Mouse (Mus musculus) c-Kit-positive CD71-positive TER-119-negative erythroid progenitor cells, embryonic 14.5 days (primary cell): ENCODE measurements around the gene Arpc5l.

ENCODE experiments used
- DNase-seq: peaks from one replicate; pipeline ENCODE4 v3.0.0-alpha.2; 2013; ENCODE audit warnings: low read depth

Arpc5l gene

GRCm38 (mm10) chr2:39004880-39005435, at the start of gene Arpc5l:
Arpc5l (plus strand) TSS chr2:39005348.
- DNase-seq, result peak; percentile 86

- no peak for DNase-seq
Measured at GRCm38 (mm10) chr2:38956062-38956461, 49.1 kb upstream of the Arpc5l start.

DNA sequence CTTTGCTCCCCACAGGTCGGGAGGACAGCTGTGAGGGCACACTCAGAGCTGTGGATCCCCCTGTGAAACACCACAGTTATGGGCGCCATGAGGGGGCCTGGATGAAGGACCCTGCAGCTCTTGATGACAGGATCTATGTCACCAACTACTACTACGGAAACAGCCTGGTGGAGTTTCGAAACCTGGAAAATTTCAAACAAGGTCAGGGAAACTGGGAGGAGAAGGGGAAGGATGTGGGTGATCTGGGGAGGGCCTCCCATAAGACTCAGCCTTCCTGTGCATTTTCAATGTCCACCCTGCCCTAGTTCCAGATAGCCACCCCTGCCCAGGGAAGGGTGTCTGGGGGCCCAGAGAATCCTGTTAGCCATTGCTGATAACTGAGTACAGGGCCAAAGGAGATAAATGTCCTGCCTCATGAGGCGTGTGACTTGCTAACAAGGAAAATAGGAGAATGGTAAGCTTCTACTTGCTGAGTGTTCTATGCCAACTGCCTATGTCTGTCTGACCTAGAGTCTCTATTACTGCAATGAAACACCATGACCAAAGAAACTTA, 47.4 kb upstream of the Arpc5l start:
- no peak for DNase-seq

- no peak for DNase-seq
Measured at GRCm38 (mm10) chr2:38964198-38964597, 41.0 kb upstream of the Arpc5l start.

DNA sequence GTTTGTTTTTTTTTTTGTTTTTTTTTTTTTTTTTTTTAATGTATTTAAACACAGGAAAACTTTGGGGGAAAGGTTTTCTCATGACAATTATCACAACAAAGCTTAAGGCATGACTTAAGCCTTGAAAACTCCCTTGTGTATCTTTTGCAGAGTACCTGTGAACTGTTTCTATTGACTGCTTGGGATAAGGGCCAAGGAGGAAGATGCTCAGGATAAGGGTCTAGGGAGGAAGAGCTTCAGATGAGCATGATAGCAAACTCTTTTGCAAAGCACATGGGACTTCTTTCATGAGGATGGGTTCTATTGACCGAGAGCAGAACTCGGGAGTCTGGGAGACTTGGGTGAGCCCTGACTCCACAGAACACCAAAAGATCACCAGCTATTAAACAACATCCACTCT, 35.5 kb upstream of the Arpc5l start:
- no peak for DNase-seq

- peak; percentile 80 for DNase-seq
Measured at GRCm38 (mm10) chr2:38970057-38970456, 35.1 kb upstream of the Arpc5l start.

- no peak for DNase-seq
Measured at GRCm38 (mm10) chr2:38973223-38973622, 31.9 kb upstream of the Arpc5l start.

- no peak for DNase-seq
Measured at GRCm38 (mm10) chr2:38973701-38974100, 31.4 kb upstream of the Arpc5l start.

DNA sequence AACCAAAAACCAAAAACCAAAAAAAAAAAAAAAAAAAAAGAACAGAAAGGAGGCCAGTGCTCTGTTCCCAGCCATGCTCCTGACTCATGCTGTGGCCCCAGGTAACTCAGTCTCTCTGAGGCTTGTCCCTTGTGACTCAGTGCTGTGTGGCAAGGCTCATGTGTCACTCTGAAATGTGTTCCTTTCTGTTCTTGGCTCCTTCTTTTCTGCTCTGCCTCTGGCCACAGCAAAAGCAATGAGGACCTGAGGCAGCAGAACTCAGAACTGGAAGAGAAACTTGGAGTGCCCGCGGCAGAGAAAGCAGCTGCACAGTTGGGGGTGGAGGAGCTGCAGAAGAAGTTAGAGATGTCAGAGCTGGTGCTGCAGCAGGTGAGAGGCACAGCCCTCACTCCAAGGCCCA, 31.0 kb upstream of the Arpc5l start:
- DNase-seq, result no peak

- no peak for DNase-seq
Measured at GRCm38 (mm10) chr2:38975181-38975580, 30.0 kb upstream of the Arpc5l start.

DNA sequence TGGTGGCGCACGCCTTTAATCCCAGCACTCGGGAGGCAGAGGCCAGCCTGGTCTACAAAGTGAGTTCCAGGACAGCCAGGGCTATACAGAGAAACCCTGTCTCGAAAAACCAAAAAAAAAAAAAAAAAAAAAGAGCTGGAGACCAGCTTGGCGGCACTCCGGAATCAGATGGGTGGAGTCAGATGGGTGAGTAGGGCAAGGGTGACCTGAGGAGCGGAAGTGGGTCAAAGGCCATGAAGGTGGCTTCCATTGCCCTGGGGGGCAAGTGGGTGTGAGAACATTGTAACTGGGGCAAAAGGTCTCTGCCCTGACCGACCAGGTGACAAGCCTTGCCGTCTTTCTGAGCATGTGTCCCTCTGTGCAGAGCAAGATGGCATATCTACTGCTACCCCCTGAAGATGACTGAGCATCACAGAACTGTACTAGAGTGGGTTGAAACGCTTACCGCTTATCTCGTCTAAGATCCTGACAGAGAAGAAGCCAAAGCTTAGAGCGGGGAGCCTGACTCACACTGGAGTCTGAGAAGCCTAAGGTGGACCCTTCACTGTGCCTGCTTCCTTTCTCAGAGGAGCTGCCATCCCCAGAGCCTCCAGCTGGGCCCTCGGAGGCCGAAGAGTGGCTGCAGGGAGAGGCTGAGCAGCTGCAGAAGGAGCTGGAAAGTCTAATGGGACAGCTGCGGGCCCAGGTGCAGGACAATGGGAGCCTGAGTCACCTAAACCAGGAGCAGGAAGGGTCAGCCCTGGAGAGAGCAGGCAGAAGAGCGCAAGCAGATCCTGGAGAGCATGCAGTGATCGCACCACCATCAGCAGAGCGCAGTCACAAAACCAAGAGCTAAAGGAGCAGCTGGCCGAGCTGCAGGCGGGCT, 29.0 kb upstream of the Arpc5l start:
- no peak for DNase-seq

GRCm38 (mm10) chr2:38977837-38978236, 27.3 kb upstream of the Arpc5l start:
- no peak for DNase-seq

- no peak for DNase-seq
Measured at GRCm38 (mm10) chr2:38983456-38983855, 21.7 kb upstream of the Arpc5l start.

DNA sequence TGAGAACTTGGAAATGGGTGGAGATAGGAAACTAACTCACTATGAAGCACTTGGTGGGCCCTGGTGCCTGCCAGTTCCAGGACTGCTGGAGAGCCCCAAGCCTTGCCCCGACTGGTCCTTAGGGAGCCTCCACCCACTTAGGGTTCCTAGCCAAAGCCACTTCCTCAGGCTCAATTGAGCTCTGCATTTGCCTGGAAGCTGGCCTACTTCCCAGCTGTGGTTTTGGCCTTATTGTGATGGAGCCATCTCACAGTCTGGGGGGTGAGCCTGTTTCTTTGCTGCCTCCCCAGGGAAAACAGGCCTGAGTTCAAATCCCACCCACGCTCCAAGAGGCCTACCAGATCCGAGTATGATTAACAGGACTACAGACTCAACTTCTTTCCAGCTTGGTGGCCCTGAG, 18.6 kb upstream of the Arpc5l start:
- no peak for DNase-seq

DNA sequence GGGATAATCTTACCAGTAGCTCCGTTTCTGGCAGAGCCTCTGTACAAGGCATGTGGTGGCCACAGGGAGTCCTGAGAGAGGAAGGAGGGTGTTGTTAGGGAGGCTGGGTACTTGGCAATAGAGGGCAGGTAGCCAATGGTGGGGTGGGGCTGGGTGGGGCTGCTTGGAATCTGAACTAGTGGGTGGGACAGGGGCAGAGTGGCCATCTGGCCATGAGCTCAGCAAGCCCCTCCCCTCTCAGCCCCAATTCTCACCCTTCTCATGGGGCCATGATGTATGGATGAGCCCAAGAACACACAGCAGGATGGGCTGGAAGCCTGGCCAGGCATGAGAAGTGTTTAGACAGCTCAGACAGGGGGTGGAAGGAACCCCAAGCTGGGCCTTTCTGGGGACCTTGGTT, 17.8 kb upstream of the Arpc5l start:
- DNase-seq, result no peak

DNA sequence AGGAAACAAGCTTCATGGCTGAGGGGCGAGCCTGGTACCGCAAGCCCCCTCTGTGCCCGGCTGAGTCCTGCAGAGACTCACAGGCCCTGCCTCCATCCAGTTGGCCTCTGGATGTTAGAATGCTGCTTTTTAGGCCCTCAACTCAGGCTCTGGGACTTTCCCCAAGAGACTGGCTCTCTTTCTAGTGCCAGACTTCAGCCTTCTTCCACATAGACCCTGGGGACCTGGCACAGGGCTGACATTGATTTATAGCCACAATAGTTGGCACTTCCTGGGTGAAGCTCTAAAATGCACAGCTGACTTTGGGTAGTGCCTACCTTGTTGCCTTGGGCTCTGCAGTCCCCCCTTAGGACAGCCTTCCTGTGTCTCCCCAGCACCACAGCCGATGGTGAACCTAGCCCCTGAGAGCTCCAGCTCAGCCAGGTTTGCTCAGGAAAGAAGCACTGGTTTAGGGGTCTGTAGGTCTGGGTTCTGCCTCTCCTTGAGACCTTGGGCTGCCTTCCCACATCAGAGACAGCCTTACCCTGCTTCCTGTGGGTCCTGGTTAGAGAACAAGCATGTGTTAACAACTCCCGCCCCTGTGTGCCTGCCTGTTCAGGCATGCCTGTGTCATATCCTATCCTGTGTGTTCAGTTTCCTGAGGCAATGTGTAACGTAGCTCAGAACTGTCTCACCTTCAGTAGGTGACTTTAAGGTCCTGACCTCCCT, 17.2 kb upstream of the Arpc5l start:
- DNase-seq, result no peak

DNA sequence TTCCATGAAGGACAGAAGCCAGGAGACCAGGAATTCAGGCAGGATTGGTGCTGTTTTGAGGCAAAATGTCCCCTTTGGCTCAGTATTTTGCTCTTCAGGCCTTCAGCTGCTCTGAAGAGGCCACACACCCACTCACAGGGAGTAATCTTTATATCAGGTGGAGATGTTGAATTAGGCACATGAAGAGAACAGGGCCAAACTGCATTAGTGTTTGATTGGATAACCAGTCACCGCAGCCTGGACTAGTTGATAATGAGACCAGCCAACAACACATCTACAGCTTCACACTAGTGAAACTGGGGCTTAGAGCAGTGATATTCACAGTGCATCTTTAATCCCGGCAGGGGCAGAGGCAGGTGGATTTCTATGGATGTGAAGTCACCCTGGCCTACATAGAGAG, 16.2 kb upstream of the Arpc5l start:
- no peak for DNase-seq

GRCm38 (mm10) chr2:38992004-38992403, 13.1 kb upstream of the Arpc5l start:
- no peak for DNase-seq

DNA sequence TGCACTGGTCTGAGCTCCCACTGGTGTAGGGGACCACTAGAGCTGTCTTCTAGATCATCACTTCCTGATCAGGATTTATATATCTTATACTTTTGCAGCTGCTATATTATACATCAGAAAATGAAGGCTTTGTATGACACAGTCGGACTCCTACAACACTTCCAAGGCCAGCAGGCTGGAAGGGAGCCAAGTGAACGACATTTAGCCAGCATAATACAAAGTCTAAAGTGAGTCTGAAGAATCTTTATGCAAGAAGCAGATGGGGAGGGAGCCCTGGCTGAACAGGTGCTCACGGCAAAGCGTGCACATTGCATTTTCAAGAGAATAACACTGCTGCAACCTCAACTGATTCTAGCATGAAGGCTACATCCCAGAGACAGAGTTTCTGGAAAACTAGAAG, 12.7 kb upstream of the Arpc5l start:
- no peak for DNase-seq

GRCm38 (mm10) chr2:38997386-38998374, 7.5 kb upstream of the Arpc5l start, which contains the start of gene Wdr38:
Wdr38 (plus strand) TSS chr2:38997476.
- DNase-seq, result peak; percentile 82

DNA sequence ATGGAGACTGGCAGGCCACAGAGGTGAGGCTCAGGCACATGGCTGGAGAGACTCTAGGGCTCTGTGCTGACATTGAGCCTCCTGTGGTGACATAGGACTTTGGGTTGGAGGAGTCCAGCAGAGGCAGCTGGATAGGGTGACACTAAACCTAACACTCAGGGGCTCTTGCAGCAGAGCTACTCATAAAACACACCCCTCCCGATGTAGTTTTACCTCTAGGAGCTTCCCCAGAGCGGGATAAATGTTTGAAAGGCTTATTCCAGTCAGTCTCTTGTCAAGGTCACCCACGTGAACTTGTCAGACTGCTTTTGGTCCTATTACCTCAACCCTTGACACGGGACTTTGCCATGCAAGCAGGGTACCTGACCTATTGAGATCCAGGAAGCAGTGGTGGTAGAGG, 5.8 kb upstream of the Arpc5l start:
- no peak for DNase-seq
